Mouse (Mus musculus) embryonic stem cell, embryonic (primary cell): ENCODE measurements around the gene Gm20521.

ENCODE experiments used
- CTCF ChIA-PET, 4 experiments: fragments of 300-600 bp in 2 of 4; fragments of 350-600 bp in 2 of 4; sonication (Branson Sonifier 250); formaldehyde crosslinking; loops; one replicate each; lab custom pipeline; 2022; ENCODE audit warnings: inconsistent platforms in 2 of 4; lab: Charles Lee
- POLR2A ChIA-PET, 4 experiments: fragments of 300-600 bp in 2 of 4; fragments of 350-600 bp in 2 of 4; sonication (Branson Sonifier 250); formaldehyde crosslinking; loops; one replicate each; lab custom pipeline; 2022; ENCODE audit warnings: antibody characterized with exemption in 4 of 4, inconsistent platforms in 1 of 4; lab: Charles Lee

The Gm20521 gene

DNA sequence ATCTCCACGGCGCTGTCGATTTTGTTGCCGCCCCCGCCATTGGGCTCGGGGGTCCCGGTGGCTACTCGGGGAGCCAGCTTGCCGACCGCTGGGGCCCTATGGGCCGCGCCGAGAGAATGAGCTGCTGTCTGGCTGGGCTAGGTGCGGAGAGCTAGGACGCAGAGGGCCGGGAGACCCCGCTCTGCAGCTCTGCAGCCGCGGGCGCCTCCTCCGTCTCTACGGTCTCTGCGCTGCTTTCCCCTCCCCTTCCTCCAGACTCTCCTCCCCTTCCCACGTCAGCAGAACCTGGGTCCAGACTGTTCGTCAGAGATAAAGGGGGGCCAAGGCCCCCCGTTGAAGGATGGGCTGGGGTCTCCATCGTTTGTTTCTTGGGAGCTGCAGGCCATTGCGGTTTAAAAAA lies 29.6 kb downstream of the Gm20521 start, which contains the start of gene Slc22a17:
TSS of gene Slc22a17 (minus strand) at position 247 of the 400 bp plus-strand sequence.
- CTCF ChIA-PET = interaction anchor here in 2 of 4 experiments (1.1 to 1.5 kb wide), 2 partner anchors 13 to 27 kb away, joined by 3 to 4 read pairs; partner anchors contain the start of gene Efs (in 1 of the 2)
- POLR2A ChIA-PET = interaction anchor here (0.6 to 2.9 kb wide), 25 partner anchors 8 to 808 kb away, joined by 3 to 29 read pairs (median 4); partner anchors contain the start of genes Efs (in 3 of the 4), Bcl2l2 (in 1 of the 4), Gm20521 (in 1 of the 4) and Ngdn (in 1 of the 4)

DNA sequence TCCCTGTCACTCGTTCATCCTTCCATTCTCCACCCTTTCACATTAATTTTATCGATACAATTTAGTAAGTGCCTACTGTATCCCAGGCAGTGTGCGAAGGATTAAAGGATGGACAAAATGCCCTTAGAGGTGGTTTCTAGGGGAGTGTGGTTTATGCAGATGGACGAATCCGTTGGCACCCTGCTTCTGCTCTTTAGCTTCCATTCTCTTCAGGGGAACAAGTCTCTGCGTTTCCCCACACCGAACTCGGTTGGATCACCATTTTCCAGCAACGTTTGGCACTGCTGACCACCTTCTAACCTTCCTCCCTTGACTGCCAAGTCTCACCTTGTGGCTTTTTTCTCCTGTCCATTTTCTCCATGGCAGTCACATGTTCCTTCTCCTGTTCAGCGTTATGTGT lies 30.1 kb downstream of the Gm20521 start:
- ChIA-PET POLR2A (interaction anchor here (0.7 to 2.9 kb wide), 18 partner anchors 9 to 808 kb away, joined by 3 to 29 read pairs (median 4); partner anchors contain the start of genes Efs (in 3 of the 4) and Ngdn (in 1 of the 4)), CTCF (interaction anchor here in 2 of 4 experiments (1.1 to 1.5 kb wide), 2 partner anchors 13 to 26 kb away, joined by 3 to 4 read pairs; partner anchors contain the start of gene Efs (in 1 of the 2))

DNA sequence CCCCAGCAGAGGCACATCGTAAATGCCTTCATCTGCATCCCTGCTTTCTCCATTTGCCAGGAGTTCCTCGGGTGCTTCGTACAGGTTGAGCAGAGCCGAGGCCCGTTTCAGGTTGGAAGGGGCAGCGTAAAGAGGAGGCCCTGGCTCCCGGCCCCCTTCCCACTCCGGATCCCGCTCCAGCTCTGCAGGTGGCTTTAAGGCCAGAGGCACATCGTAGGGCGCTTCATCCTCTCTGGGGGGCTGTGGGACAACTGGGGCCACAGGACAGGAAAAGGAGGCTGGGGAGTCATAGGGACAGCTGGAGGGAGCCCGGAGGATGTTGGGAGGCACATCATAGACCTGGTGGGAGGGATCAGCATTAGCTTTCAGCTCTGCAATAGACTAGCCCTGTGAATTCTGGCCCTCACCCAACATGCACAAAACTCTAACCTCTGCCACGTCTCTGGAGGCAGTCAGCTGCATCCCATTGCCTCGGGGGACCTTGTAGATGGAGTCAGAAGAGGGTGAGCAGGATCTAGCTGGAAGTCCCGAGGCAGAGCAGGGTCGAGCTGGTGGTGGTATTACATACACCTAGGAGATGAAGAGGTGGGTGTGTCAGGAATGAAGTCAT lies 36.9 kb downstream of the Gm20521 start:
- ChIA-PET CTCF (interaction anchor here in 2 of 4 experiments (0.6 to 1.3 kb wide), 2 partner anchors 19 to 134 kb away, joined by 6 to 12 read pairs; no protein-coding TSS in a partner anchor), POLR2A (interaction anchor here (0.8 to 2.5 kb wide), 15 partner anchors 8 to 84 kb away, joined by 3 to 7 read pairs (median 4); partner anchors contain the start of gene Il25 (in 1 of the 4))

DNA sequence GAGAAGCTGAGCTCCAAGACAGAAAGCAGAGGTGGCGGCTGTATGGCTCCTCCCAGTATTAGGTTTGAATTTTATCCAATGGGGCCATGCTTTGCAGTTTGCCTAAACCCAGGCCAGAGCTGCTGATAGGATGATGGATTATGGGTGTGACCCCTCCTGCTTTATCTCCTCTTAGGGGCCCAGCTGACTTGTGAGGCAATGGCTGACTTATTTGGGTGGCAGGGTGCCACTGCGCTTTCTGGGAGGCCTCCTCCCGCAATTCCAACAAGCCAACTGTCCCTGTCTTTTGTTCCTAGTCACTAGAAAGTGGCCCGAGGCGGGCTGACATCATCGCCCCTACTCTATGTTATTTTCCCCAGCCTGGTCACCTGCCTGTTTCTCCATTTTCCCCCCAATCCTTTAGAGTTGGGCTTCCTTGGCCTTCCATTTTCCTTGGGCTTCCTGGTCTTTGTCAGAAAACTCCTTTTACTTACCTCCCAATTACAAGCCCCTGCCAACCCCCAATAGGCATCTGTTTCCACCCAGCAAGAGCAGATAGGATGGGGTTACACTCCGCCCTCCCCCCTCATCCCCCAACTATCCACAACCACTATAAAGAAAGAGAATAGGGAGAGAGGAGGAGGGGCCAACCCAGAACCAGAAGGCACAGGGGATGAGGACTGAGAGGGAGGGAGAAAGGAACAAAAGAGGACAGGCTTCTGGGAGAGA lies 41.6 kb downstream of the Gm20521 start:
- POLR2A ChIA-PET = interaction anchor here (0.6 to 3.7 kb wide), 20 partner anchors 12 to 562 kb away, joined by 3 to 30 read pairs (median 6); partner anchors contain the start of genes Slc22a17 (in 3 of the 4), Bcl2l2 (in 1 of the 4), Cmtm5 (in 1 of the 4) and Gm20521 (in 1 of the 4)
- CTCF ChIA-PET = interaction anchor here in 3 of 4 experiments (1.2 to 3.8 kb wide), 3 partner anchors 13 to 31 kb away, joined by 3 to 19 read pairs (median 3); no protein-coding TSS in a partner anchor

DNA sequence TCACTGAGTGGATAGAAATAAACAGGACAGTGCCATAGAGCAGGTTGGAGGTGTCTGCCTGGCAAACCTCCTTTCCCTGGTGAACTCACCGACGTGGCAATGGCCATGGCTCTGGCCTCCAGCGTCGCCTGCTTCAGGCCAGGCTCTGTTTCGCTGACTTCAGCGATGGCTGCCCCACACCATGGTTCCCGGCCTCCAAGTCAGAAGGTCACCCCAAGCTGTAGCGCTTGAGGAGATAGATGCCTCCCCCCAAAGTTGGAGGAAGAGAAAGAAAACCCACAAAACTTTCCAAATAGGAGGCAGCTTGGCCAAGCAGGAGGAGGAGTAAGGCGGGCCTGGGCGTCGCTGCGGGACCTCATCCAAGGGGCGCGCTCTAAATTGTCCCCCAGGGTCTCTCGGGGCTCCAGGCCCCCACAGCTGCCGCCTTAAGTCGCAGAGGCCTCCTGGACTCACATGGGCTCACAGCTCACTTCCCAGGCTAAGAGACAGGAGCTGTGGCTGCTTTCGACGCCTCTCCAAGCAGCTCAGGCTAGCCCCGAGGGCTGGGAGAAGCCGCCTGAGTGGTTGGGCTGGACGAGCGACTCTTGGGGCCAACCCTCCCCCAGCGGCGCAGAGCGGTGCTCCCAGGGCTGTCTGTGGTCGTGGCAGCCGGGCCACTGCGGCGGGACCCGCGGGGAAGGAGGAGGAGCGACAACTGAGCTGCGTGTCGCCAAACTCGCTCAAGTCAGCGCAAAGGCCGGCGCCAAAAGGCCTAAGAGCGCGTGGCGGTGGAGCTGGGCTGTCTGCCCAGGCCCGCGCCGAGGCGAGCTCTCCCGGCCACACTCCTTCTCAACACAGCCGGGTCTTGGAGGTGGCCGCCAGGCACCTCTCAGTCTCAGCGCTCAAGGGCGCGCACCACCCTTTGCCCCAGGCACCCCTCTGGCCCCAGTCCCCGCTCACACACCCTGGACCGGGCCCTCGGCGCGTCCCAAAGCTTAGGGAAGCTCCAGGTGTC lies 42.4 kb downstream of the Gm20521 start, which contains the start of gene Efs:
TSS of gene Efs (minus strand) at position 778 of the 994 bp plus-strand sequence.
- POLR2A ChIA-PET = interaction anchor here (0.5 to 3.7 kb wide), 60 partner anchors 9 to 635 kb away, joined by 3 to 30 read pairs (median 5); partner anchors contain the start of genes Ngdn (in 4 of the 4), 1700123O20Rik (in 3 of the 4), Bcl2l2 (in 3 of the 4) and Gm20521 (in 3 of the 4)

DNA sequence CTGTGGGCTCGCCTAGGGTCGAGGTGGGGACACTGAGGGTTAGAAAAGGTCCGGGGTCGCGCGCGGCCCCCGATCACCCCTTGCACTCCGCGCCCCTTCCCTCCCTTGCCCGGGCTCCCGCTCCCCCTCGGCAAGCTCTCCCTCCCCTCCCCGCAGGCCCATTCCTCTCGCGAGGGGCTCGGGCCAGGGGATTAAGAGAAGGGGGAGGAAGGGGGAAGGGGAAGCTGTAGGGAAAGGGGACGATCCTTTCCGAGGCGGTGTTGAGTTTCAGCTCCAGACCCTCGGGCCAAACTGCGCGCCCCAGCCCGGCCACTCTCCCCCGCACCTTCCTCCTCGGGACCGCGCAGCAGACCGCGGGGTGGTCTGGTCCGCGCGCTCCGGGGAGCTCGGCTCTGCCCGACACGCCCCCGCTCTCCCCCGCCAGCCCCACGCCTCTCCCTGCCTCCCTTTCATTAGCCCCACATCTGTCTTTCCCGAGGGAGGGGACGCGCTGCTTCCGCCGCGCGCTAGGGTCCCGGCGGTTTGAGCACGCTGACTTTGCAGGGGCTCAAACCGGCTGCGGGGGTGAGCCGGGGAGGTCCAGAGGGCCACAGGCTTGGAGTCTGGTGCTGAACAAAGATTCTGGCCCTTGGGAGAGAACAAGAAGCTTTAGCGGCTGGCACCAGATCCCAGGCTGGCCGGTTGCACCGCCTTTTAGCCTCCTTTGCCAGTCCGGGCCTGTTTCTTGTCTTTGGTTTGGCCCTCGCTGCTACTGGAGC lies 43.3 kb downstream of the Gm20521 start:
- ChIA-PET CTCF (interaction anchor here (0.6 to 3.8 kb wide), 22 partner anchors 9 to 596 kb away, joined by 3 to 19 read pairs (median 4); partner anchors contain the start of genes Cmtm5 (in 3 of the 4), Ngdn (in 1 of the 4), Slc22a17 (in 1 of the 4) and Thtpa (in 1 of the 4)), POLR2A (interaction anchor here (0.6 to 3.7 kb wide), 71 partner anchors 8 to 634 kb away, joined by 3 to 30 read pairs (median 4); partner anchors contain the start of genes Ngdn (in 4 of the 4), Slc22a17 (in 4 of the 4), 1700123O20Rik (in 3 of the 4) and Bcl2l2 (in 3 of the 4))

More for the DNA sequence above, 42.4 kb downstream of the Gm20521 start, which contains the start of gene Efs:
- CTCF ChIA-PET = interaction anchor here (0.6 to 3.8 kb wide), 19 partner anchors 10 to 554 kb away, joined by 3 to 19 read pairs (median 4); partner anchors contain the start of genes Cmtm5 (in 3 of the 4), Ngdn (in 1 of the 4), Slc22a17 (in 1 of the 4) and Thtpa (in 1 of the 4)

DNA sequence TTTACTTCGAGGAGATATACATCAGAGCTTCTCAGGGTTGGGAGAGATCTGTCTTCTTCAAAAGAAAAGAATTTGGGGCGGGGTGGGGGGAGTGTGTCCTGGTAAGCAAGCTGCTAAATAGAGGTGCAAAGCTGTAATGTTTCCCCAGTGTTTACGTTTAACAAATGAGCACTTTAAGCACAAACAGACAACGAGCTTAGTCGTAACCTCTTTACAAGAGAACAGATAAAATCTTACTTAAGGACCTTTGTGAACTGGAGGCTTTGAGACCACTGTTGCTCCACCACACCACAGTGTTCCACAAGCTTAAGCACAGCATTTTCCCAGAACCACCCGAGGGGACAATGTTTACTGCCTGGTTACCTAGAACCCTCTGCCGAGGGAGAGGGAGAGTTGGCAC lies 44.1 kb downstream of the Gm20521 start:
- ChIA-PET CTCF (interaction anchor here (0.6 to 3.8 kb wide), 14 partner anchors 8 to 400 kb away, joined by 3 to 19 read pairs (median 5); partner anchors contain the start of genes Cmtm5 (in 2 of the 4) and Thtpa (in 1 of the 4)), POLR2A (interaction anchor here (0.6 to 3.7 kb wide), 42 partner anchors 10 to 290 kb away, joined by 3 to 30 read pairs (median 6); partner anchors contain the start of genes Bcl2l2 (in 3 of the 4), Gm20521 (in 3 of the 4), Slc22a17 (in 3 of the 4) and 1700123O20Rik (in 2 of the 4))

DNA sequence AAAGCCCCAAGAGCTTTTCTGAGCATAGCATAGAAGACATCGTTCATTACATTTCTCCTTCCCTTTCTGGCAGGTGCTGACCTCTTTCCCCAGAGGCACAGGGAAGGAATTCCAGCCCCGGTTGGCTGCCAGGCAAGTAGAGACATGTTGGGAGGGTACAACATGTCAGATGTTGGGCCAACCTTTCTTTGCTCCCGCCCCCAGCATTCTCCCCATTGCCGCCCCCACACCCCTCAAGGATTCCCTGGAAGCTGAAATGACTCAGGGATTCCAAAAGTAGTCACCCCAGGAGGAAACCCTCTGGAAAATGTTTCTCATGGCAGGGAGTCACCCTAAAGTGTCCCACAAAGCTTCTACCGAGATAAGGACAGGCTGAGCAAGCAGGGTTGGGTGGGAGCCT lies 46.6 kb downstream of the Gm20521 start:
- CTCF ChIA-PET = no interaction called here

DNA sequence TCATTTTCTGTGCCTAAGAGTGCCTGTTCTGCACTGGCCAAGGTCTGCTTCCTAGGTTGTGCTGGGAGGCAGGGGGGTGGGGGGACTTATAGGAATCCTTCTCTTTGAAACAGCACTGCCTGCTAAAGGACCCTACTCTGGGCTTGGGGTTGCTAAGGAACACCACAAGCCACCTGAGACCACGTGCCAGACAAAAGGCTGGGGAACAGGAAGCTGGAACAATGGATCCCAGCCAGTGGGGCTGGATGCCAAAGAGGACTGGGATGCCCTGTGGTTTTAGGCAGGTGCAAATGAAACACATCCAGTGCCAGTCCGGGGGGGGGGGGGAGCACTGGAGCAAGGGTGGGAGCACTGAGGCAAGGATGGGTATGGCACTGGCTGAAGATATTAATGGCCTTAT lies 47.2 kb downstream of the Gm20521 start:
- ChIA-PET CTCF (interaction anchor here in 3 of 4 experiments (0.6 to 1.2 kb wide), 2 partner anchors 9 to 75 kb away, joined by 3 to 6 read pairs (median 5); no protein-coding TSS in a partner anchor), POLR2A (interaction anchor here (0.5 to 2.0 kb wide), 23 partner anchors 9 to 343 kb away, joined by 3 to 8 read pairs (median 3); partner anchors contain the start of genes Ngdn (in 2 of the 4) and Slc22a17 (in 1 of the 4))

More for the DNA sequence above, 46.6 kb downstream of the Gm20521 start:
- POLR2A ChIA-PET = interaction anchor here (0.5 to 2.0 kb wide), 17 partner anchors 9 to 342 kb away, joined by 3 to 8 read pairs (median 4); partner anchors contain the start of genes Ngdn (in 2 of the 4) and Slc22a17 (in 1 of the 4)

DNA sequence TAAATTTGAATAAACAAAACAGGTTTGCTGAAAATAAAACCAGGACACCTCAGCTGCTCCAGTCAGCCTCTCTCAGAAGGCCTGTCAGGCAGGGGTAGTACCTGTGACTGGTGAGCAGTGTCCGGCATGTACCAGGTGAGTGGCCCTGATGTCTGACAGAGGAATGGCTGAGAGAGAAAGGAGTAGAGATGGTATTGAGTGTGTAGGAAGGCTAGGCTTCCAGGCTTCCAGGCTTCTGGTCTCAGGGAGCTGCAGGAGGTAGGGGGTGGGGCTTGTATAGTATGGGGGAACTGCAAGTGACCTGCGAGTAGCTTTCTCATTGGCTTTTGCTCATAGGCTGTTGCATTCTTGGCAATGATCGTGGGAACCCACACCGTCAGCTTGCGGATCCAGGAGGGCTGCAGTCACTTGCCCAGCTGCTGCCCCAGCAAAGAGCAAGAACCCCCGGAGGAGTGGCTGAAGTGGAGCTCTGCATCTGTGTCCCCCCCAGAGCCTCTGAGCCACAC lies 49.5 kb downstream of the Gm20521 start, which contains the start of gene Il25:
TSS of gene Il25 (plus strand) at position 51 of the 506 bp plus-strand sequence.
- POLR2A ChIA-PET = interaction anchor here in 2 of 4 experiments (0.6 to 1.9 kb wide), 4 partner anchors 13 to 37 kb away, joined by 3 to 7 read pairs (median 4); no protein-coding TSS in a partner anchor
- CTCF ChIA-PET = interaction anchor here in 3 of 4 experiments (0.6 to 1.4 kb wide), 3 partner anchors 67 to 360 kb away, joined by 3 to 6 read pairs (median 4); no protein-coding TSS in a partner anchor

DNA sequence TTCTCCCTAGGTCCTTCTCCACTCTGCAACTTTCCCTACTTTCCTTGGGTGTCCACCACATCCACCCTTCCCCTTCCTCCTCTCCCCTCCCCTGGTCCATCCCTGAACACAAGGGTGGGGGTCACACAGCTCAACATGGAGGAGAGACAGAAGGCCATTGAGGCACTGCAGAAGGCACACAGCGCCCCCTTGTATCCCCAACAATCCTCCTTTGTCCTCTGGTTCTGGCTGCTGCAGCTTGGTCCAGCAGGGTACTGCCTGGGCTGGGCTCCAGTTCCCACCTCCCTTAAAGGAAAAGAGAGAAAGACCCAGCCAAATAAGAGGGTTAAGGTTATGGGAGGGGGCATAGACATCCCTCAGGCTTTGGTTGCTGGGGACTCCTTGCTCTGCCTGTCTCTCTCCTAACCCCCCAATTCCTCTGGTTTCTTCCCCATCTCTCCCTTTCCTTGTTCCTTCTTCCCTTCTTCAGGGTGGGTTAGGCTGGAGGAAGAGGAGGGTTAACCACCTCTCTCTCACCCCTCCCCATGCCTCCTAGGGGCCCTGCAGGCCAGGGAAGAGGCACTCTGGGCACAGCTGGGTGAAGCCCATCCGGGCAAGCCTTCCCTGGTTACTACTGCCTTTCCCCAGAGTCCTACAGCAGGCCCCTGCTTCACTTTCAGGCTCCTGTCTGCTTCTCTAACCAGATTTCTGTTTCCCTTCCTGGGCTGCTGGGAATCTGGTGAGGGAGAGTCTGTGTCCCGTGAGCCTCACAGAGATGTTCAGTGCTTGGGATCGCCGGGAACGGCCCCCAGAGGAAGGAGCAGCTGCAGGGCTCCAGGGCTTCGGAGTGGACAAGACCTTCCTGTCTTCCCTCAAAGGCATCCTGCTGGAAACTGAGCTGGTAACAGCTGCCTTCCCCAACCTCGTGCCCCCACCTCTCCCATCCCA lies 52.9 kb downstream of the Gm20521 start, which contains the start of gene Cmtm5:
TSS of gene Cmtm5 (plus strand) at position 358 of the 927 bp plus-strand sequence.
- POLR2A ChIA-PET = interaction anchor here in 3 of 4 experiments (0.6 to 3.3 kb wide), 8 partner anchors 9 to 200 kb away, joined by 3 to 28 read pairs (median 4); partner anchors contain the start of genes Efs (in 2 of the 3) and Ngdn (in 1 of the 3)
- CTCF ChIA-PET = interaction anchor here in 3 of 4 experiments (0.6 to 2.1 kb wide), 7 partner anchors 9 to 278 kb away, joined by 3 to 13 read pairs (median 4); partner anchors contain the start of gene Efs (in 3 of the 3)

DNA sequence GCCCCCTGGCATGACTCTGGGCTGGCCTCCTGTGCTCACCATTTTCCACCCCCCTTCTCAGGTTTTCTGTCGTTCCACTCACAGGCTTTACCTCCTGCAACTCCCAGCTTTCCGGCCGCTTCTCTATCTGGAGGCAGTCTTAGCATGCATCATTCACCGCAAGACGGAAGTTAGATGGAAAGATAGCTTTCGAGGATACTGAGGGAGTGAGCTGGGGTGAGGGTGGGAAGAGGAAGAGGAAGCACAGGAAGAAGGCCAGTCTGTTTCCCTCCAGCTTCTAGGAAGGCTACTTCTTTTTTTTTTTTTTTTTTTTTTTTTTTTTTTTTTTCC lies 53.6 kb downstream of the Gm20521 start:
- CTCF ChIA-PET = interaction anchor here in 2 of 4 experiments (0.6 to 1.7 kb wide), 2 partner anchors 10 to 34 kb away, joined by 3 to 13 read pairs; partner anchors contain the start of gene Efs (in 1 of the 2)
- POLR2A ChIA-PET = interaction anchor here in 3 of 4 experiments (1.0 to 3.3 kb wide), 5 partner anchors 10 to 42 kb away, joined by 3 to 28 read pairs (median 4); partner anchors contain the start of gene Efs (in 2 of the 3)
